Mouse (Mus musculus) intestine, embryonic 16.5 days (tissue): Measurements from ENCODE around the gene Pheta1. TPM values are rescaled to one million over a fixed set of nuclear protein-coding genes. Genes with fewer than 3 reads are reported as not detected.
A peak's percentile ranks its signal among the peaks of the same experiment; 100 is the strongest.

Experiments
- ATAC-seq: fragments of 200-750 bp; cut with Nextera tagmentation; 2 replicates; pipeline ENCODE4 v1.8.0; 2017; ENCODE audit warnings: moderate TSS enrichment, moderate library complexity
- H3K27ac ChIP-seq: fragments of 300-500 bp; sonication (generic); 2 replicates; pipeline ENCODE4 v1.5.1; 2014; ENCODE audit warnings: mild to moderate bottlenecking, low read length
- H3K27me3 ChIP-seq: fragments of 300-500 bp; sonication (generic); replicated peaks from 2 replicates; pipeline ENCODE4 v1.6.1; 2014; ENCODE audit warnings: low read length, control low read depth, mixed read lengths; ENCODE audit not compliant: control insufficient read depth, insufficient read depth
- H3K36me3 ChIP-seq: fragments of 300-500 bp; sonication (generic); 2 replicates; pipeline ENCODE4 v1.6.1; 2014; ENCODE audit warnings: low read length, control low read depth; ENCODE audit not compliant: control insufficient read depth, insufficient read depth
- H3K4me1 ChIP-seq: fragments of 300-500 bp; sonication (generic); 2 replicates; pipeline ENCODE4 v1.6.1; 2014; ENCODE audit warnings: low read length, control low read depth, mixed read lengths; ENCODE audit not compliant: control insufficient read depth, insufficient read depth
- H3K4me2 ChIP-seq: fragments of 300-500 bp; sonication (generic); 2 replicates; pipeline ENCODE4 v1.6.1; 2014; ENCODE audit warnings: low read depth, low read length, control low read depth
- H3K4me3 ChIP-seq: fragments of 300-500 bp; sonication (generic); 2 replicates; pipeline ENCODE4 v1.5.1; 2014; ENCODE audit warnings: mild to moderate bottlenecking, low read length
- H3K9ac ChIP-seq: fragments of 300-500 bp; sonication (generic); 2 replicates; pipeline ENCODE4 v1.6.1; 2014; ENCODE audit warnings: low read depth, low read length
- H3K9me3 ChIP-seq: fragments of 300-500 bp; sonication (generic); 2 replicates; pipeline ENCODE4 v1.6.1; 2016; ENCODE audit warnings: low read length, control low read depth; ENCODE audit not compliant: control insufficient read depth
- WGBS: fragments of 180-500 bp; shearing (Covaris S2); extraction: QIAGEN DNeasy Blood & Tissue Kit; methylation state at CpG from one replicate; pipeline ENCODE4 v1.1.7; 2014; 5-methylcytosine and 5-hydroxymethylcytosine counted together
- polyA plus RNA-seq: library from polyadenylated mRNA; unstranded; fragments of >200 nt; fragmentation: Nextera tagmentation; extraction: Ambion mirVana; gene quantifications from 2 replicates; pipeline ENCODE4 v1.2.1, GENCODE M21; 2015

Gene Pheta1
- polyA plus RNA-seq, 1 experiment from 2014 or later: 38.1 TPM

DNA sequence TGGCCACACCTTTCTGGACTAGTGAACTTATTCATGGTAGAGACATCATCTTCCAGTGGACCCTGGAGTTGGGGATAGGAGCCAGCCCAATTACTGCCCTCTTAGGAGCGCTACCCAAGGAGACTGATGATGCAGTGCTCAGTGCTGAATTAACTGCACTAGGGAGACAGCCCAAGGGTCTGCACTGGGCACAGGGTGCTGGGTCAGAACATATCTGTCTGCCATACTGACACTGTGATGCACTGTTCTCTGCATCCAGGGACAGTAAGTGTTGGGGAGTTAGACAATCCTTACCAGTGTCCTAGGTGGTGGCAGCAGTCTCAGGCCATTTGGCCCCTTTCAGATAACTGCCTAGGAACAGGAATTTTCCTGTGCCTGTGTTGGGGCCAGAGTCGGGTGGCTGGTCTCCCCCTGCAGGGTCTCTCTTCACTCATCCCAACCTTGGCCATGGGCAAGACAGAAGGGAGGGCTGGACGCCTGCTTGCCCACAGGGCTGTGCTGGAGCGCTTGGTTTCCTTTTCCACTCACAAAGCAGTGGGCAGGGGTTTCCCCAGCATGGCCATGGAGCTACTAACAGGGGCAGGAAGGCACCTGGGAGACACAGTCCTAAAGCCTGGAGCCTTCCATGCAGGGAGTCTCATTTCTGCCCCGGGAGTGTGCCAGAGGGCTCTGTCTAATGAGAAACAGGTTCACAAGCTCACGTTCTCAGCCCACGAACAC lies 25.8 kb upstream of the Pheta1 start:
- Histone ChIP-seq H3K9me3 (no peaks in the 10 kb centered on the region), H3K4me2 (no peak overlapping the region), H3K27ac (no peak overlapping the region), H3K27me3 (no peaks in the 10 kb centered on the region), H3K9ac (no peak overlapping the region), H3K4me3 (no peak overlapping the region), H3K4me1 (peaks cover 6% of the 10 kb centered on the region; the same call in 1 of the 2 replicates), H3K36me3 (peaks cover 13% of the 10 kb centered on the region)
- ATAC-seq: no peak
- WGBS: 81% methylated on average over 7 of the region's 7 CpGs

DNA sequence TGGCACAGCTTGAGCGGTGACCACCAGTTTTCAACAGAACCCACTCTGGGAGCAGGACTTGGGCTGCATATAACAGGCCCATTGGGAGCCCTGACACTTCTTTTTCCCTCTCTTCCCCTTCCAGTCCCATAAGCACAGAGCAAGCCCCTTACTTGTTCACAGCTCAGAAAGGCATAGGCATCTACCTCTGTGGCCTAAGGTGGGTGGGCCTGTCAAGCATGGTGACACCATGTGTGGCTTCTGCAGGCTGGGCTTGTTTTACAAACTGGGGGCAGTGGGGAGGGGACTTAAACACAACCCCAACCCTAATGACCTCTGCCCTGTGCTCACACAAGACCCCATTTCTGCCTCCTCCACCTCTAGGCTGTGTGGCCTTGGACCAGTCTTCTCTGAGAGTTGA lies 25.1 kb upstream of the Pheta1 start:
- no peak for ATAC-seq
- Histone ChIP-seq H3K4me3 (no peak overlapping the region), H3K9me3 (no peaks in the 10 kb centered on the region), H3K4me2 (no peak overlapping the region), H3K27ac (no peak overlapping the region), H3K27me3 (no peaks in the 10 kb centered on the region), H3K4me1 (peaks cover 12% of the 10 kb centered on the region), H3K9ac (no peak overlapping the region), H3K36me3 (peaks cover 9% of the 10 kb centered on the region; the same call in 1 of the 2 replicates)
- 85% methylated on average over 1 of the region's 1 CpGs for WGBS

DNA sequence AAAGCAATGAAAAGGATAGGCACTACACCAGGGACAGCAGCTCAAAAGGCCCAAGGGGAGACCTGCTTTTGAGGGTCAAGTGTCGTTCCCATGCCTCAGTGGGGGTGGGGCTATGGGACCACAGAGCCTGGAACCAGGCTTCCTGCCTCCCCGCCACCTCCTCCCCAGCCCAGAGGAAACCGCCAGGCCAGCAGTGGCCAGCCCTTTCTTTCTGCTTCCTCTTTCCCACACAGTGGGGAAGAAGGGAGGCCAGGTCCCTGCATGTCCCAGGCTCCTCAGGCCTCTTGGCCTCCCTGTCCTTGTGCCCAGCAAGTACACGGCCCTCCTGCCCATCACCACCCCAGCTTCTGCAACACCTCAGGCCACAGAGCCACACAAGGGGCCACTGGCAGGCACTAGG lies 24.7 kb upstream of the Pheta1 start:
- H3K9me3 ChIP-seq: no peaks in the 10 kb centered on the region
- H3K27me3 ChIP-seq: no peaks in the 10 kb centered on the region
- H3K4me2 ChIP-seq: no peak overlapping the region
- WGBS: 60% methylated on average over 4 of the region's 4 CpGs
- H3K9ac ChIP-seq: 0 out of 2 replicates have a peak overlapping the region, but pooled peaks have one; percentile 21
- ATAC-seq: peak; percentile 19; the same call in 1 of the 2 replicates
- H3K27ac ChIP-seq: peak overlapping the region; percentile 46
- peaks cover 9% of the 10 kb centered on the region; the same call in 1 of the 2 replicates for H3K36me3 ChIP-seq
- peaks cover 17% of the 10 kb centered on the region for H3K4me1 ChIP-seq
- H3K4me3 ChIP-seq: no peak overlapping the region

- no peak overlapping the region for H3K4me2 ChIP-seq
- 89% methylated on average over 3 of the region's 3 CpGs for WGBS
- H3K9ac ChIP-seq: no peak overlapping the region
- no peak for ATAC-seq
- no peak overlapping the region for H3K27ac ChIP-seq
- H3K27me3 ChIP-seq: no peaks in the 10 kb centered on the region
- H3K36me3 ChIP-seq: peaks cover 7% of the 10 kb centered on the region; the same call in 1 of the 2 replicates
- peaks cover 23% of the 10 kb centered on the region for H3K4me1 ChIP-seq
- no peaks in the 10 kb centered on the region for H3K9me3 ChIP-seq
- no peak overlapping the region for H3K4me3 ChIP-seq
Observed at GRCm38 (mm10) chr5:121825606-121826005, 23.2 kb upstream of the Pheta1 start.

- no peak overlapping the region for H3K4me2 ChIP-seq
- peaks cover 30% of the 10 kb centered on the region for H3K4me1 ChIP-seq
- no peaks in the 10 kb centered on the region for H3K27me3 ChIP-seq
- peaks cover 7% of the 10 kb centered on the region; the same call in 1 of the 2 replicates for H3K36me3 ChIP-seq
- no peak overlapping the region for H3K27ac ChIP-seq
- 87% methylated on average over 4 of the region's 4 CpGs for WGBS
- 0 out of 2 replicates have a peak, but pooled peaks have one; percentile 19 for ATAC-seq
- H3K4me3 ChIP-seq: no peak overlapping the region
- no peak overlapping the region for H3K9ac ChIP-seq
- H3K9me3 ChIP-seq: no peaks in the 10 kb centered on the region
Observed at GRCm38 (mm10) chr5:121827876-121828275, 20.9 kb upstream of the Pheta1 start.

DNA sequence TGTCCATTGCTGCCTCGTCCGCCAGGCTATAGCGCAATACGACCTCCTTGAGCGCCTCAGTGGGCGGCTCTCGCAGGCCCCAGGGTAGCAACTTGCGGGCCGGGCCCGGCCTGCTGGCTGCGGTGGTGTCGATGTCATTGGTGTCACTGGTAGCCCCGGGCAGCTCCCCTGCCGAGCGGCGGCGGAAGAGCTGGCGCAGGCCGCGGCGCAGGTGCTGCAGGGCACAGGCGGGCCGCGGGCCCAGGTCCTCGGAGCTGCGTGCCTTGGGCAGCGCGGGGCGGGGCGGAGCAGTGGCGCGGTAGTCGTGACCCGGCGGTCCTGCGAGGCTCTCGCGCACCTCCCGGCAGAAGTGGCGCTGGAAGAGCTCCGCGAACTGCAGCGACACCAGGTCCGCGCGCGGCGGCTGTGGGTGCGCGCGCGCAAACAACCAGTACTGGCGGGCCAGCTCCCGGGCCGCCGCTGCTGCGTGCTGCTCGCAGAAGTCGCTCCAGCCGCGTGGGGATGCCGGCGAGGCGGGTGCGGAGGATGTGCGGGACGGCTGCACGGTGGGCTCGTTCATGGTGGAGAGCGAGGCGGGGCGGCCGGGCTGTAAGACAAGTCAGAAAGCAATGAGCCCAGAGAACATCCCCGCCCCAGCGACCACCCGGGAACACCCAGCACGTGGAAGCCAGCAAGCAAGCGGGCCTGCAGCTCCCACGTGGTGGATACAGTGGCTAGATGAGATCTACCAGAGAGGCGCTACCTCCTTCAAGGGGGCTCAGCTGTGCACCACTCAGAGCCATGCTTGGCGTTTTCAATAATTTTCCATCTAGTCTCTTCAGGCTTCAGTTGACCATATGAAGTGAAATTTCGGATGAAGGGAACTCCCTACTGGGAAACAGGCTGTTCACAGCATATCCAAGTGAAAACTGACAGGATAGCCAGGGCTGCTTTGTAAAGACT lies 20.0 kb upstream of the Pheta1 start:
- H3K27ac ChIP-seq: no peak overlapping the region; the same call in 1 of the 2 replicates
- no peaks in the 10 kb centered on the region for H3K9me3 ChIP-seq
- H3K9ac ChIP-seq: peak overlapping the region; percentile 53
- H3K27me3 ChIP-seq: no peaks in the 10 kb centered on the region
- peak overlapping the region; percentile 62 for H3K4me2 ChIP-seq
- WGBS: 17% methylated on average over 81 of the region's 82 CpGs
- peaks cover 37% of the 10 kb centered on the region for H3K4me1 ChIP-seq
- H3K4me3 ChIP-seq: peak overlapping the region; percentile 44
- H3K36me3 ChIP-seq: peaks cover 7% of the 10 kb centered on the region; the same call in 1 of the 2 replicates
- ATAC-seq: peak; percentile 37; the same call in 1 of the 2 replicates

- no peaks in the 10 kb centered on the region for H3K9me3 ChIP-seq
- no peak overlapping the region for H3K27ac ChIP-seq
- peaks cover 3% of the 10 kb centered on the region; the same call in 1 of the 2 replicates for H3K36me3 ChIP-seq
- no peak overlapping the region for H3K4me3 ChIP-seq
- 96% methylated on average over 6 of the region's 6 CpGs for WGBS
- H3K4me2 ChIP-seq: no peak overlapping the region
- no peak for ATAC-seq
- H3K9ac ChIP-seq: no peak overlapping the region
- no peaks in the 10 kb centered on the region for H3K27me3 ChIP-seq
- H3K4me1 ChIP-seq: peaks cover 52% of the 10 kb centered on the region
Observed at GRCm38 (mm10) chr5:121831002-121831601, 17.7 kb upstream of the Pheta1 start.

- Histone ChIP-seq H3K27ac (no peak overlapping the region), H3K4me1 (peaks cover 56% of the 10 kb centered on the region), H3K36me3 (peaks cover 3% of the 10 kb centered on the region; the same call in 1 of the 2 replicates), H3K4me2 (no peak overlapping the region), H3K9me3 (no peaks in the 10 kb centered on the region), H3K4me3 (no peak overlapping the region), H3K9ac (no peak overlapping the region), H3K27me3 (no peaks in the 10 kb centered on the region)
- 71% methylated on average over 6 of the region's 6 CpGs for WGBS
- ATAC-seq: no peak
Observed at GRCm38 (mm10) chr5:121832376-121833155, 16.2 kb upstream of the Pheta1 start.
